Mouse (Mus musculus) right cerebral cortex, adult 2 months (tissue): ENCODE data around the gene Ezr.

ENCODE experiments used
- DNase-seq, 2 experiments: peaks; one replicate each; pipeline ENCODE4 v3.0.0; 2021 to 2022; ENCODE audit warnings: low spot score in 2 of 2

Gene Ezr

GRCm38 (mm10) chr17:6789581-6790118, 7.1 kb upstream of the Ezr start:
- no peak for DNase-seq

- peak in 1 of 2 experiments; percentile 38 for DNase-seq
Observed at GRCm38 (mm10) chr17:6789103-6789502, 6.5 kb upstream of the Ezr start.

- DNase-seq: no peak
Observed at GRCm38 (mm10) chr17:6787241-6787640, 4.7 kb upstream of the Ezr start.

- DNase-seq: no peak
Observed at GRCm38 (mm10) chr17:6783756-6784357, 1.3 kb upstream of the Ezr start.

- no peak for DNase-seq
Observed at GRCm38 (mm10) chr17:6783006-6783661, 550 bp upstream of the Ezr start.

- DNase-seq: no peak
Observed at GRCm38 (mm10) chr17:6782033-6782526, 504 bp downstream of the Ezr start.

GRCm38 (mm10) chr17:6781273-6781672, 1.3 kb downstream of the Ezr start:
- DNase-seq: no peak

- DNase-seq: no peak
Observed at GRCm38 (mm10) chr17:6780521-6781115, 2.0 kb downstream of the Ezr start.

GRCm38 (mm10) chr17:6779632-6780031, 3.0 kb downstream of the Ezr start:
- no peak for DNase-seq

- peak; percentile 21 to 49 for DNase-seq
Observed at GRCm38 (mm10) chr17:6778771-6779509, 3.6 kb downstream of the Ezr start.

GRCm38 (mm10) chr17:6778332-6778683, 4.3 kb downstream of the Ezr start:
- peak; percentile 20 to 36 for DNase-seq

GRCm38 (mm10) chr17:6777629-6778331, 4.8 kb downstream of the Ezr start:
- DNase-seq: no peak

- DNase-seq: no peak
Observed at GRCm38 (mm10) chr17:6777061-6777460, 5.5 kb downstream of the Ezr start.

- DNase-seq: no peak
Observed at GRCm38 (mm10) chr17:6776576-6776975, 6.0 kb downstream of the Ezr start.

- DNase-seq: no peak
Observed at GRCm38 (mm10) chr17:6776123-6776522, 6.5 kb downstream of the Ezr start.

GRCm38 (mm10) chr17:6775671-6776070, 6.9 kb downstream of the Ezr start:
- DNase-seq: no peak

- no peak for DNase-seq
Observed at GRCm38 (mm10) chr17:6775221-6775620, 7.4 kb downstream of the Ezr start.

- no peak for DNase-seq
Observed at GRCm38 (mm10) chr17:6773249-6773966, 9.2 kb downstream of the Ezr start.

- DNase-seq: no peak
Observed at GRCm38 (mm10) chr17:6772490-6772773, 10.2 kb downstream of the Ezr start.

GRCm38 (mm10) chr17:6771661-6772489, 10.7 kb downstream of the Ezr start:
- no peak for DNase-seq
